Mouse (Mus musculus): ENCODE measurements around the gene Fndc9. TPM values are rescaled to one million over a fixed set of nuclear protein-coding genes. Genes with fewer than 3 reads are reported as not detected.

Fndc9 gene
- polyA plus RNA-seq, 1 experiment from 2014 or later: not detected

- Histone ChIP-seq H3K9me3 (replicated peaks) (no peaks in the 10 kb centered on the region), H3K4me2 (no peak overlapping the region), H3K27ac (no peak overlapping the region), H3K4me3 (no peak overlapping the region), H3K9ac (no peak overlapping the region), H3K27me3 (replicated peaks) (no peaks in the 10 kb centered on the region), H3K36me3 (no peaks in the 10 kb centered on the region; the same call in 1 of the 2 replicates), H3K4me1 (0 out of 2 replicates have a peak, but pooled peaks cover 3% of the 10 kb centered on the region)
- no peak for ATAC-seq
- WGBS (ENCODE audit: insufficient replicate concordance): 77% methylated on average over 5 of the region's 5 CpGs
These were observed 47.3 kb downstream of the Fndc9 start for GRCm38 (mm10) chr11:46282612-46283011.

- no peaks in the 10 kb centered on the region for H3K27me3 ChIP-seq (replicated peaks)
- ATAC-seq: no peak
These were observed 48.5 kb downstream of the Fndc9 start for GRCm38 (mm10) chr11:46283800-46284199.

DNA sequence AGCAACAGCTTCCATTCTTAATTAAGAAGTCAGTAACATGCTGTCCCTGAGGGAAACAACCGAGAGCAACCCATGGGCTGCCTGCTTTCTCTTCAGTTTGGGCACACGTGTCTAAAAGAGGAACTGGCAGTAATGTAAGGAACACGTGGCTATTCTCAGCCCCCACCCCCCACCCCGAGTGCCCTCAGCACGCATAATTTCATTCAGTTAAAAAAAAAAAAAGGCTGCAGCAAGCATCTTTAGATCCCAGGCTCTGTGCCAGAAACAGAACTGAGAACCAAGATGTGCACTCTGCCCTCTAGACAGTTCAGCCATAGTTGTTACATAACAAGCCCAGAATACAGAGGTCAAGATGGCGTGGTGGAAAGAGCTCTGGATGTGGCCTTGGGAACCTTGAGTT lies 51.5 kb downstream of the Fndc9 start:
- Histone ChIP-seq H3K4me2 (no peak overlapping the region), H3K27me3 (replicated peaks) (no peaks in the 10 kb centered on the region), H3K36me3 (no peaks in the 10 kb centered on the region; the same call in 1 of the 2 replicates), H3K9ac (no peak overlapping the region), H3K4me1 (0 out of 2 replicates have a peak, but pooled peaks cover 3% of the 10 kb centered on the region), H3K27ac (no peak overlapping the region), H3K4me3 (no peak overlapping the region), H3K9me3 (replicated peaks) (no peaks in the 10 kb centered on the region)
- 31% methylated on average over 6 of the region's 6 CpGs for WGBS (ENCODE audit: insufficient replicate concordance)
- ATAC-seq: no peak

More at GRCm38 (mm10) chr11:46283800-46284199, 48.5 kb downstream of the Fndc9 start:
- Histone ChIP-seq H3K4me2 (no peak overlapping the region), H3K27ac (no peak overlapping the region), H3K4me3 (no peak overlapping the region), H3K9ac (no peak overlapping the region), H3K4me1 (0 out of 2 replicates have a peak, but pooled peaks cover 3% of the 10 kb centered on the region), H3K36me3 (no peaks in the 10 kb centered on the region; the same call in 1 of the 2 replicates), H3K9me3 (replicated peaks) (no peaks in the 10 kb centered on the region)
- WGBS (ENCODE audit: insufficient replicate concordance): 72% methylated on average over 6 of the region's 6 CpGs

DNA sequence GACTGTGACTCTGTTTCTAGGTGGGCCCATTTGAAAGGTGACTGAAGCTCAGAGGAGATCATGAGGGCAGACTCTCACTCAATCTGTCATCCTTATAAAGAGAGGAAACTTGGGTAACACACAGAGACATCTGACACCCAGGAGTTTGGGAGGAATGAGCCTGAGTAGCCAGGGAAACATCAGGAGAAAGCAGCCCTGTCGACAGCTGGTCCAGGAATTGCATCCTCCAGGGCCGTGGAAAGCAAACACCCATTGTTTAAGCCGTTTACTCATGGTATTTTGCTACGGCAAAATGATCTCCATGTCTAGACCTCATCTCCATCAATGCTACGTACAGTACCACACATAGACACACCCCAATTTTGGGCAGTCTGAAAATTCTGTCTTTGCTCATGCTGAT lies 52.8 kb downstream of the Fndc9 start:
- H3K27ac ChIP-seq: no peak overlapping the region
- H3K27me3 ChIP-seq (replicated peaks): no peaks in the 10 kb centered on the region
- H3K9ac ChIP-seq: no peak overlapping the region
- no peak overlapping the region for H3K4me3 ChIP-seq
- H3K4me1 ChIP-seq: 0 out of 2 replicates have a peak, but pooled peaks cover 3% of the 10 kb centered on the region
- no peak for ATAC-seq
- no peak overlapping the region for H3K4me2 ChIP-seq
- H3K9me3 ChIP-seq (replicated peaks): no peaks in the 10 kb centered on the region
- no peaks in the 10 kb centered on the region for H3K36me3 ChIP-seq
- WGBS (ENCODE audit: insufficient replicate concordance): 72% methylated on average over 5 of the region's 5 CpGs

GRCm38 (mm10) chr11:46289022-46289421 lies 53.7 kb downstream of the Fndc9 start:
- H3K4me3 ChIP-seq: no peak overlapping the region
- WGBS (ENCODE audit: insufficient replicate concordance): 83% methylated on average over 4 of the region's 4 CpGs

More at GRCm38 (mm10) chr11:46289022-46289421, 53.7 kb downstream of the Fndc9 start:
- Histone ChIP-seq H3K4me1 (0 out of 2 replicates have a peak, but pooled peaks cover 3% of the 10 kb centered on the region), H3K27me3 (replicated peaks) (no peaks in the 10 kb centered on the region), H3K9me3 (replicated peaks) (no peaks in the 10 kb centered on the region), H3K36me3 (no peaks in the 10 kb centered on the region), H3K27ac (no peak overlapping the region), H3K9ac (no peak overlapping the region), H3K4me2 (no peak overlapping the region)
- ATAC-seq: no peak

Other genes starting within 250 kb of the Fndc9 start
- gene Gm12166, start 183.2 kb upstream of the Fndc9 start, polyA plus RNA-seq (2016; fragmentation: Nextera tagmentation; extraction: Ambion mirVana): 4.1 and 5.3 TPM in 2 replicates
- 3.6 and 4.5 TPM in 2 replicates for gene Adam19, start 179.5 kb upstream of the Fndc9 start, polyA plus RNA-seq (2016; fragmentation: Nextera tagmentation; extraction: Ambion mirVana)
- gene Nipal4, start 69.0 kb upstream of the Fndc9 start, polyA plus RNA-seq (2016; fragmentation: Nextera tagmentation; extraction: Ambion mirVana): 0.13 and 0.26 TPM in 2 replicates
- gene Cyfip2, start 77.3 kb downstream of the Fndc9 start, polyA plus RNA-seq (2016; fragmentation: Nextera tagmentation; extraction: Ambion mirVana): 4.9 TPM in 2 replicates
- not detected in 2 replicates for gene Itk, start 154.0 kb downstream of the Fndc9 start, polyA plus RNA-seq (2016; fragmentation: Nextera tagmentation; extraction: Ambion mirVana)
- not detected in 2 replicates for gene Fam71b, start 161.0 kb downstream of the Fndc9 start, polyA plus RNA-seq (2016; fragmentation: Nextera tagmentation; extraction: Ambion mirVana)
- gene Med7, start 201.4 kb downstream of the Fndc9 start, polyA plus RNA-seq (2016; fragmentation: Nextera tagmentation; extraction: Ambion mirVana): 66.0 and 71.2 TPM in 2 replicates
- 0.07 and 0.17 TPM in 2 replicates for gene Havcr2, start 219.4 kb downstream of the Fndc9 start, polyA plus RNA-seq (2016; fragmentation: Nextera tagmentation; extraction: Ambion mirVana)

Data from liver, embryonic 12.5 days (tissue).